In the genomic region with DNA sequence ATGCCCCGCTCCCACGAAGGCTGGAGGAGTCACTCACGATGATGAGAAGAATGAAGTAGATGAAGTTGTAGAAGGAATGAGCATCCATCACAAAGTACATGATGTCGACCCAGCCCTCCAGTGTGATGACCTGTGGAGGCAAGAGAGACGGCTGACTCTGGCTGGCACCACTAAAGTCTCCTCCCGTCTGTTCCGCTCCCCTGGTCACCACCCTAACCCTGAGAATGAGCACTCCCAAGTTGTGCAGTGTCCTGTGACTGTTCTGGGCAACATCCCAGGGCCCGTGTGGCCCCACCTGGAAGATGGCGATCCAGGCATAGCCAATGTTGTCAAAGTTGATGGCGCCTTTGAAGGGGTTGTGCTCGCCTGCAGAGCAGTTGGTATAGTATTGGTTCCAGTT, we compare ENCODE assay signal across 18 mouse cellular contexts. TPM values are rescaled to one million over a fixed set of nuclear protein-coding genes. Genes with fewer than 3 reads are reported as not detected.
"Had no signal": no experiment of that assay in that cellular context is flagged by ENCODE, and none has a peak within 500 bp of the region (broad histone marks: within the 10 kb centered on the region; RNA-seq: fewer than 3 reads in every experiment).

No protein-coding gene starts in this region.

- H3K27ac ChIP-seq: limb, embryonic 12.5 days; liver, embryonic 13.5 days; lung, embryonic 15.5 days; midbrain, embryonic 12.5 days; neural tube, embryonic 15.5 days; stomach, postnatal 0 days had no signal

- H3K9ac ChIP-seq: limb, embryonic 12.5 days; liver, embryonic 13.5 days; liver, postnatal 0 days; lung, embryonic 15.5 days; midbrain, embryonic 12.5 days; neural tube, embryonic 15.5 days had no signal

- H3K4me2 ChIP-seq: limb, embryonic 12.5 days; liver, embryonic 13.5 days; lung, embryonic 15.5 days; midbrain, embryonic 12.5 days; neural tube, embryonic 15.5 days had no signal

- ATAC-seq: intestine, embryonic 16.5 days; liver, postnatal 0 days had no signal

- DNase-seq: layer of hippocampus, adult 9-11 months; layer of hippocampus, postnatal 36 days; liver; liver, embryonic 13.5 days; liver, postnatal 0 days; lung, postnatal 14 days; right cerebral cortex, adult 18-20 months; right cerebral cortex, postnatal 25 days; thymus, postnatal 4 days had no signal

- H3K36me3 ChIP-seq: liver, embryonic 13.5 days had no signal

- H3K4me3 ChIP-seq: limb, embryonic 12.5 days; liver, embryonic 13.5 days; lung, embryonic 15.5 days; midbrain, embryonic 12.5 days; myocyte; neural tube, embryonic 15.5 days had no signal

- H3K27me3 ChIP-seq: limb, embryonic 12.5 days; lung, embryonic 15.5 days; midbrain, embryonic 12.5 days; neural tube, embryonic 15.5 days had no signal

- H3K9me3 ChIP-seq: limb, embryonic 12.5 days; liver, embryonic 13.5 days; lung, embryonic 15.5 days; midbrain, embryonic 12.5 days; neural tube, embryonic 15.5 days had no signal

RNA-seq across cellular contexts. Expression of gene Spata20, which starts 24.1 kb away (rescaled TPM):
- polyA plus RNA-seq: liver, embryonic 13.5 days; liver, postnatal 0 days; myocyte; neural tube, embryonic 11.5 days; small intestine, adult 2 months had no signal
